Mouse (Mus musculus) cortical plate, adult 2 months (tissue): ENCODE results near the gene 2410002F23Rik. TPM values are rescaled to one million over a fixed set of nuclear protein-coding genes. Genes with fewer than 3 reads are reported as not detected.
"Not testable (repeated sequence)": the region's sequence is repeated elsewhere in the genome, so short reads cannot be mapped to it uniquely, and the experiment has no call there.

ENCODE experiments used
- H3K27ac ChIP-seq: fragments of 200-500 bp; 2 replicates; pipeline ENCODE4 v1.5.1; 2012; ENCODE audit warnings: low read length, control low read depth, inconsistent platforms; ENCODE audit not compliant: insufficient read depth
- H3K4me1 ChIP-seq: fragments of 200-500 bp; 2 replicates; pipeline ENCODE4 v1.6.1; 2011; ENCODE audit warnings: low read length; ENCODE audit not compliant: control insufficient read depth, insufficient read depth
- H3K4me3 ChIP-seq: fragments of 200-500 bp; 2 replicates; pipeline ENCODE4 v1.5.1; 2011; ENCODE audit warnings: mild to moderate bottlenecking, low read length, control low read depth; ENCODE audit not compliant: insufficient read depth
- CTCF ChIP-seq: fragments of 200-500 bp; IDR thresholded peaks from 2 replicates; pipeline ENCODE4 v1.5.1; 2011; ENCODE audit warnings: mild to moderate bottlenecking, control low read depth, low read length; ENCODE audit not compliant: insufficient read depth; ENCODE audit errors: extremely low read depth
- POLR2A ChIP-seq: fragments of 200-500 bp; IDR thresholded peaks from 2 replicates; pipeline ENCODE4 v1.6.1; 2011; ENCODE audit warnings: mild to moderate bottlenecking, low read length, control low read depth; ENCODE audit not compliant: insufficient read depth; ENCODE audit errors: extremely low read depth
- polyA plus RNA-seq: library from polyadenylated mRNA; depleted of rRNA; stranded (reverse); fragments of >200 nt; gene quantifications from 2 replicates; pipeline ENCODE4 v1.2.3, GENCODE M21; 2012; rRNA removed

The 2410002F23Rik gene
- polyA plus RNA-seq, result 105 TPM in 2 replicates

DNA sequence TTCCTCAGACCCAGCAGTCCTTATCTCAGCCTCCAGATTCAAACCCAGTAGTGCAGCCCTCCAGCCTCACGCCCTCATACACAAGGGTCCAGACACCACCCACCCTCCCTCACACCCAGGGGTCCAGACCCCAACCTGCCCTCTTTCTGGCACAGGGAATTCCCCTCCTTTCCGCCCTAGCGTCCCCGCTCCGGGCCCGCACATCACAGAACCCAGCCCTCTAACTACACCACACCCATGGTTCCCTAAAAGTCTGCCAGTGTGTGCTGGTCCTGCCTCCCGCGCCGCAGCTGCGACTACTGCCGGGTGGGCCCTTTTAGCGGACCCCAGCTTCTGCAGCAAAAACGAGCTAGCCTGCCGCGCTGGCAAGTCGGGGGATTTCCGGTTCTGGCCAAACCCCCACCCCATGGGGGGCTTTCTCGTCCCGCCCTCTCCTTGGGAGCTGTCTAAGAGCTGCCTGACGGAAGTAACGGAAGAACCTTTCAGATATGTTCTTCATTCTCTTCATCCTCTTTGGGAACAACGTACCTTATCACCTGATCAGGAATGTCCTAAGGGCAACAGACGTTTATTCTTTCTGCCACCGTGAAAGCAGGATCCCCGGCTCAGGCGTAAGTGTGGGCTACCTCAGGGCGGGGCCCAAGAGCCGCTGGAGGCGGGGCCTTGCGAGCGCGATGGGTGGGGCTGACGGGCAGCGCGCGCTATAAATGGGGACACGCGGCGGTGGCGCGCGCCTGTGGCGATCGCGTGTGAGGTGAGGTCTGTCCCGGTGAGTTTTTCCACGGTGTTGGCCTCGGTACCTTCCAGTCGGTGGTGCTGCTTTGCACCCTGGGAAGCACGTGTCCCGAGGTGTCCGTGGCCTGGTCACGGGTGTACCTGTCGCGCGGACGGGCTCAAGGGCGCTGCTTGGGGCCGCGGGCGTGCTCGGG is at the start of gene 2410002F23Rik, which contains the start of gene 1700028J19Rik:
Gene 2410002F23Rik, plus strand, starts transcription at position 668 of the 929 bp plus-strand sequence.
Gene 1700028J19Rik, minus strand, starts transcription at position 641 of the 929 bp plus-strand sequence.
- TF ChIP-seq POLR2A (peak; percentile 95), CTCF (no peak)
- Histone ChIP-seq H3K4me1 (peaks cover 3% of the 10 kb centered on the region; the same call in 1 of the 2 replicates), H3K4me3 (peak within 1 kb of the TSS; percentile 85), H3K27ac (peak within 1 kb of the TSS; percentile 82)

DNA sequence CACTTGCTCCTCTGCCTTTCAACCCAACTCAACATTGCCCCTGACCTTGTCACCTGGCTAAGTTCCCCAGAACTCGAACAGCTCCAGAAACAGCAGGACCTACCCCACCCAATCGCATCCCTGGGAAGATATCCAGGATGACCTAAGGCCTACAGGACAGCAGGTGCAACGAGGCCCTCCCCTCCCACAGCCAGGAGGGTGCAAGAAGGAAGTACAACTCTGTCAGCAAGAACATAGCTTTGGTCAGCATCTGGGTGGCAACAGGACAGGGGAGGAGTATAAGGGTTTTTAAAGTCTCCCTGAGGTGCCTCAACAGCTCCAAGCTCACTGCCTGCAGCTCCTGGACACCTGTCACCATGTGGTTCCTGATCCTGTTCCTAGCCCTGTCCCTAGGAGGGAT is 48.6 kb upstream of the 2410002F23Rik start, which contains the start of gene Klk1b3:
Gene Klk1b3, plus strand, starts transcription at position 301 of the 400 bp plus-strand sequence.
- no peak within 1 kb of the TSS for H3K27ac ChIP-seq
- no peak within 1 kb of the TSS for H3K4me3 ChIP-seq
- TF ChIP-seq POLR2A, result no peak
- no peak for TF ChIP-seq CTCF
- H3K4me1 ChIP-seq, result no peaks in the 10 kb centered on the region

- not testable (repeated sequence) for H3K4me1 ChIP-seq, H3K4me3 ChIP-seq, H3K27ac ChIP-seq
Observed at GRCm38 (mm10) chr7:44207135-44207534, 39.4 kb upstream of the 2410002F23Rik start, which contains the start of gene Klk1b4. TSS of gene Klk1b4 (plus strand) at chr7:44207435.

DNA sequence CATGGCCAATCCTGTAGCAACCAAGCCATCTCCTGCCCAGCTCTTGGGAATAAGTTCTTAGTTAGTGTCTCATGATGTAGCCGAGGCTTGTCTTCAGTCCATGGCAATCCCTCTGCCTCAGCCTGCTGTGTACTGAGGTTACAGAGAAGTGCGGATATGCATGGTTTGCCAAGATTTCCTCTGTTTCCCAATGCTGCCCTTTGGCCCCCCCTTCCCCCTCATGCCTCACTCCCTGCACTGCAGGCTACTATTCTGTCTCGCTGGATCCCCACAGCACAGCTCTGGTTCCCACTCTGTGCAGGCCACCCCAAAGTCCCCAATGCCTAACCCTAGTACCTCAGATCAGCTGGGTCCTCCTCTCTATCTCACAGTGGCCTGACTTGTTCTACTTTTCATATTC is 38.2 kb upstream of the 2410002F23Rik start:
- no peak overlapping the region for H3K27ac ChIP-seq
- no peaks in the 10 kb centered on the region for H3K4me1 ChIP-seq
- no peak for TF ChIP-seq POLR2A
- TF ChIP-seq CTCF, result no peak
- H3K4me3 ChIP-seq, result no peak overlapping the region

- Histone ChIP-seq H3K4me1 (no peaks in the 10 kb centered on the region), H3K27ac (no peak within 1 kb of the TSS), H3K4me3 (no peak within 1 kb of the TSS)
- no peak for TF ChIP-seq POLR2A
Observed at GRCm38 (mm10) chr7:44215645-44216044, 30.9 kb upstream of the 2410002F23Rik start, which contains the start of gene Klk1b5. TSS of gene Klk1b5 (plus strand) at chr7:44215945.

- not testable (repeated sequence) for H3K4me1 ChIP-seq, H3K27ac ChIP-seq, H3K4me3 ChIP-seq
Observed at GRCm38 (mm10) chr7:44221601-44222000, 24.9 kb upstream of the 2410002F23Rik start.

DNA sequence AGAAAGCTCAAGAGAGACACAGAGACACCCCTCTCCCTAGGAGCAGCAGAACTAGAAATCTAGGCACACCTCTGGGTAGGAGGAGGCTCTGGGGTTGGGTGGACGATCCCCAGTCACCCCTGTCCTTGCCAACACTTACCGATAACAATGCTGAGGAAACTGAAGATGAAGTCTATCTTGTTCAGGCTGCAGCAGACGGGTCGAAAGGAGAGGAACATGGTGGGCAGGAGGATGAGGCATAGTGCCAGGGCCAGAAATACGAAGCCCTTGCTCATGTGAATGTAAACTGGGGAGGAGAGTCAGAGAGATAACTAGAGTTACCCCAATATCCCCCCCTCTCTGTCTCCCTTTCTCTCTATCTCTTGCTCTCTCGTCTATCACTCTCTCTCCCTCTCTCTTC is 24.2 kb upstream of the 2410002F23Rik start:
- H3K27ac ChIP-seq, H3K4me3 ChIP-seq, H3K4me1 ChIP-seq: not testable (repeated sequence)

DNA sequence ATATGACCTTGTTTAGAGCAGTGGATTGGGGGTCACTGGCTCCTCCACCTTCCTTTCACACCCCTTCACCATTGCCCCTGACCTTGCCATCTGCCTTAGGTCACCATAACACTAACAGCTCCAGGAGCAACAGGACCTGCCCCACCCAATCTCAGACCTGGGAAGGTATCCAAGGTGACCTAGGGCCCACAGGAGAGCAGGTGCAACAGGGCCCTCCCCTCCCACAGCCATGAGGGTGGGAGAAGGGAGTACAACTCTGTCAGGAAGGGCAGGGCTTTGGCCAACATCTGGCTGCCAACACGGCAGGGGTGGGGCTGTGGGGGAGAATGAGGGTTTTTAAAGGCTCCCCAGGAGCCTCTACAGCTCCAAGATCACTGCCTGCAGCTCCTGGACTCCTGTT is 21.4 kb upstream of the 2410002F23Rik start, which contains the start of gene Klk1:
Gene Klk1, plus strand, starts transcription at position 285 of the 400 bp plus-strand sequence.
- Histone ChIP-seq H3K4me3 (no peak within 1 kb of the TSS), H3K4me1 (no peaks in the 10 kb centered on the region), H3K27ac (no peak within 1 kb of the TSS)
- TF ChIP-seq CTCF, result no peak
- TF ChIP-seq POLR2A, result no peak

- no peaks in the 10 kb centered on the region for H3K4me1 ChIP-seq
- no peak within 1 kb of the TSS for H3K4me3 ChIP-seq
- TF ChIP-seq CTCF (no peak), POLR2A (no peak)
- H3K27ac ChIP-seq, result no peak within 1 kb of the TSS
Observed at GRCm38 (mm10) chr7:44235909-44236308, 10.6 kb upstream of the 2410002F23Rik start, which contains the start of gene Gm36864. TSS of gene Gm36864 (plus strand) at chr7:44236177.

DNA sequence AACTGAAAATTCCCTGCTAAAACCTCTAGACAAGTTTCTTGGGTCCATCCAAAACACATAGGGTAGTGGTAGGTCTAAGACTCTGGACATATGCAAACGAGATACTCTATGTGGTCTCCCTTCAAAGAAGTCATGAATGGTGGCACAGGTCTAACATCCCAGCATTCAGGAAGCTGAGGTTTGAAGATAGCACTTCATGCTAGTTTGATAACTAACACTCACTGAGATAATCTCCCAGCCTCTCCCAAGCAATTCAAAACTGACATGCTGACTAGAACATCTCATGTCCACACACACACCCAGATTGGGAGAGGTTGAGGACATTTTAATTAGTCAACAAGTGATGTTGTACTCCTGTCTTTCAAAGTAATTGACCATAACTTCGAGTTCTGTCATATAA is 6.6 kb upstream of the 2410002F23Rik start:
- TF ChIP-seq POLR2A (no peak), CTCF (no peak)
- no peak overlapping the region for H3K4me3 ChIP-seq
- H3K27ac ChIP-seq, result no peak overlapping the region
- no peaks in the 10 kb centered on the region for H3K4me1 ChIP-seq
